Mouse (Mus musculus) liver, embryonic 16.5 days (tissue): ENCODE measurements around the gene Tppp3. TPM values are rescaled to one million over a fixed set of nuclear protein-coding genes. Genes with fewer than 3 reads are reported as not detected.

ENCODE experiments used
- ATAC-seq: fragments of 200-750 bp; cut with Nextera tagmentation; 2 replicates; pipeline ENCODE4 v1.8.0; 2017; ENCODE audit warnings: low read depth, mild to moderate bottlenecking, moderate number of reproducible peaks, moderate library complexity
- H3K27ac ChIP-seq: fragments of 300-500 bp; sonication (generic); 2 replicates; pipeline ENCODE4 v1.5.1; 2014; ENCODE audit warnings: mild to moderate bottlenecking, low read length
- H3K27me3 ChIP-seq: fragments of 300-500 bp; sonication (generic); 2 replicates; pipeline ENCODE4 v1.6.1; 2014; ENCODE audit warnings: low read depth, low read length, mixed read lengths; ENCODE audit not compliant: control insufficient read depth, insufficient read depth
- H3K36me3 ChIP-seq: fragments of 300-500 bp; sonication (generic); 2 replicates; pipeline ENCODE4 v1.6.1; 2014; ENCODE audit warnings: mild to moderate bottlenecking; ENCODE audit not compliant: control insufficient read depth, insufficient read depth
- H3K4me1 ChIP-seq: fragments of 300-500 bp; sonication (generic); 2 replicates; pipeline ENCODE4 v1.6.1; 2014; ENCODE audit warnings: low read depth, low read length, mixed read lengths; ENCODE audit not compliant: control insufficient read depth
- H3K4me2 ChIP-seq: fragments of 300-500 bp; sonication (generic); 2 replicates; pipeline ENCODE4 v1.6.1; 2014; ENCODE audit warnings: low read depth, low read length, mixed read lengths
- H3K4me3 ChIP-seq: fragments of 300-500 bp; sonication (generic); 2 replicates; pipeline ENCODE4 v1.5.1; 2014; ENCODE audit warnings: low read depth, mild to moderate bottlenecking, low read length
- H3K9ac ChIP-seq: fragments of 300-500 bp; sonication (generic); 2 replicates; pipeline ENCODE4 v1.6.1; 2014; ENCODE audit warnings: low read depth, low read length
- H3K9me3 ChIP-seq: fragments of 300-500 bp; sonication (generic); replicated peaks from 2 replicates; pipeline ENCODE4 v1.6.1; 2016; ENCODE audit warnings: low read length; ENCODE audit not compliant: control insufficient read depth
- WGBS: fragments of 180-500 bp; shearing (Covaris S2); extraction: QIAGEN DNeasy Blood & Tissue Kit; methylation state at CpG from one replicate; pipeline ENCODE4 v1.1.7; 2014; ENCODE audit not compliant: insufficient replicate concordance; 5-methylcytosine and 5-hydroxymethylcytosine counted together
- polyA plus RNA-seq: library from polyadenylated mRNA; unstranded; fragments of >200 nt; fragmentation: Nextera tagmentation; extraction: Ambion mirVana; gene quantifications from 2 replicates; pipeline ENCODE4 v1.2.1, GENCODE M21; 2015

Tppp3 gene
- polyA plus RNA-seq, 1 experiment from 2014 or later = 5.9 TPM

DNA sequence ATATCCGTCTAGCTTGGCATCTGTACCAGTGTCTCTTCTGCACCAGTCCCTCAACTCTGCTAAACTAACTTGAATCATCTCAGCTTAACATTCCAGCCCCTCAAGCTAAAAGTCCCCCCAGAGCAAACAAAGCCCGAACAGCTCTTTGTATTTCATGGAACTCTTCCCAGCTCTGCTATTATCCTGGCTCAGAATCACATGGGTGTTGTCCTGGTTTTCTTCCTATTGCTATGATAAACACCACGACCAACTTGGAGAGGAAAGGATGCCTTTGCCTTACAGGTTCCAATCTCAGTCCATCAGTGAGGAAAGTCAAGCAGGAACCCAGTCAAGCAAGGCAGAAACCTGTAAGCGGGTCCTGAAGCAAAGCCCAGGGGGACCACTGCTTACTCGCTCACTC, 37.8 kb downstream of the Tppp3 start:
- WGBS = 55% methylated on average over 5 of the region's 5 CpGs
- H3K9me3 ChIP-seq = no peaks in the 10 kb centered on the region
- H3K36me3 ChIP-seq = no peaks in the 10 kb centered on the region
- no peak overlapping the region for H3K9ac ChIP-seq
- H3K27ac ChIP-seq = no peak overlapping the region
- no peak for ATAC-seq
- no peaks in the 10 kb centered on the region for H3K4me1 ChIP-seq
- no peak overlapping the region for H3K4me2 ChIP-seq
- peaks cover 6% of the 10 kb centered on the region; the same call in 1 of the 2 replicates for H3K27me3 ChIP-seq
- H3K4me3 ChIP-seq = no peak overlapping the region

DNA sequence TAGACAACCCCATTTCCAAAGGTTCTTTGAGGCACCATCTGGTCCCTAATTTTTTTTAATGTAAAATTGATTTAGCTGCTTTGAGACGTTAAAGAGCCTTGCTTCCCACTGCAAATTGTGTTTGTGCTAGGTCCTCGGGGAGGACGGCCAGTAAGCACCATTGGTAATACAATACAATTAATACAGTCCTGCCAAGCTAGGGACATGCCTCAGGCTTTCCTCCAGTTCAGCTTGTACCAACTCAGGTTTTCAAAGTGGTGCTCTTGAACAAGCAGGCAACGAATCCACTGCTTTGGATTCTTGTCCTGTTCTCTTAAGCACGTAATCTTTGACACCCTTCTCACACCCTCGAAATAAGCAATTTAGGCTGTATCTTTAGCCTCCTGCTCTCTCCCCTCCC, 38.3 kb downstream of the Tppp3 start:
- H3K4me3 ChIP-seq = no peak overlapping the region
- H3K9ac ChIP-seq = no peak overlapping the region
- no peak for ATAC-seq
- H3K27ac ChIP-seq = no peak overlapping the region
- H3K9me3 ChIP-seq = no peaks in the 10 kb centered on the region
- H3K36me3 ChIP-seq = no peaks in the 10 kb centered on the region
- WGBS = 64% methylated on average over 6 of the region's 6 CpGs
- H3K27me3 ChIP-seq = peaks cover 6% of the 10 kb centered on the region; the same call in 1 of the 2 replicates
- no peaks in the 10 kb centered on the region for H3K4me1 ChIP-seq
- no peak overlapping the region for H3K4me2 ChIP-seq

DNA sequence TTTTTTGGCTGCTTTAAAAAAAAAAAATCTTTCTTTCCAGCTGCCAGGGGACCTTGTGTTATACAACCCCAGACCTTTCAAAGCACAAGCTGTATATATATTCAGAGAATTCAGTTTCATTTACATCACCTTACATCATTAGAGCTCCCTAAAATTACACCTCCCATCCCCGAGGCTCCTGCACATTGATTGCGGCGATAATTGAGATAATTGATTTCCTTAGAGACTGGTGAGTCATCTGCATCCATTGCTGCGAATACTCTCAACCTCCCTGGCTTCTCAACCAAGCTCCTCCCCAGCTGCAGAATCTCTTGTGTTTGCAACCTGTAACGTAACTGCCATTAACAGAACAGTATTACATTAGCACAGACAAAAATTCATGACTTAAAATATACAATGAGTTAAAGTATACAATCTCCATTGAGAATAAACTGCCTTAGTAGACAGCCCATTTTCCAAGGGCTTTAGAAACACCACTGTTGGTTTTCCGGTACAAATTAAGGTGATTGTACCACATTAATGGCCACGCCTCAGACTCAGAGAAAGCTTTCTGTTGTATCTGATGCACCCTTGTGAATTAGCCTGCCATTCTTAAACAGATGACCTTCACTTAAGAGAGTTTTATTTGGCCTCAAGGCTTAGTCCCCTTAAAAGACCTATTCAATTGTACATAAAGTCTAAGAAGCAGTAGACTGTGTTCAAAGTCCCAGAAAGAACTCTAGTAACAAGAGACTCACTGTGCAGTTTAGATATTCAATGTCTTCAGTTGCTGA, 39.4 kb downstream of the Tppp3 start:
- no peak overlapping the region for H3K4me3 ChIP-seq
- no peak overlapping the region for H3K4me2 ChIP-seq
- H3K9ac ChIP-seq = no peak overlapping the region
- ATAC-seq = no peak
- H3K4me1 ChIP-seq = no peaks in the 10 kb centered on the region
- H3K9me3 ChIP-seq = no peaks in the 10 kb centered on the region
- WGBS = 52% methylated on average over 7 of the region's 7 CpGs
- H3K36me3 ChIP-seq = no peaks in the 10 kb centered on the region
- peaks cover 6% of the 10 kb centered on the region; the same call in 1 of the 2 replicates for H3K27me3 ChIP-seq
- no peak overlapping the region for H3K27ac ChIP-seq

DNA sequence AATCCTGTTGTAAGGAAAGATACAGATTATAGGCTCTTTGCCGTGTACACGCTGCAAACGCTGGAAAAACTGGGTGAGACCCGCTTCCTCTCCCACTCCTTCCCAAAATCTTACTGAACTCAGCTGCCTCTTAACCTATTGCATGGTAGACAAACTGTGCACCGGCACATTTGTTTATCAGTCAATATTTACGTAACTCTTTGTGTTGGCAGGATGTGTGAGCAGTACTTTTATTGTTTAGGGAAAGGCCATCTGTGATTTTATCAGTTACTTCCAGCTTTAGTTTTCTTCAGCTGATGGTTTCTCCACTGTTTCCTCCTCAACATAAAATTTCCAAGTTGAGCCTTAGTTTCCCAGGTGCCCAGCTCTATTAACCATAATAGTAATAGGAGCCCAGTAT, 44.4 kb downstream of the Tppp3 start:
- no peaks in the 10 kb centered on the region for H3K4me1 ChIP-seq
- no peak overlapping the region for H3K4me2 ChIP-seq
- no peak for ATAC-seq
- no peaks in the 10 kb centered on the region for H3K27me3 ChIP-seq
- H3K4me3 ChIP-seq = no peak overlapping the region
- no peak overlapping the region for H3K9ac ChIP-seq
- no peaks in the 10 kb centered on the region for H3K36me3 ChIP-seq
- no peak overlapping the region for H3K27ac ChIP-seq
- WGBS = 31% methylated on average over 6 of the region's 6 CpGs
- no peaks in the 10 kb centered on the region for H3K9me3 ChIP-seq

DNA sequence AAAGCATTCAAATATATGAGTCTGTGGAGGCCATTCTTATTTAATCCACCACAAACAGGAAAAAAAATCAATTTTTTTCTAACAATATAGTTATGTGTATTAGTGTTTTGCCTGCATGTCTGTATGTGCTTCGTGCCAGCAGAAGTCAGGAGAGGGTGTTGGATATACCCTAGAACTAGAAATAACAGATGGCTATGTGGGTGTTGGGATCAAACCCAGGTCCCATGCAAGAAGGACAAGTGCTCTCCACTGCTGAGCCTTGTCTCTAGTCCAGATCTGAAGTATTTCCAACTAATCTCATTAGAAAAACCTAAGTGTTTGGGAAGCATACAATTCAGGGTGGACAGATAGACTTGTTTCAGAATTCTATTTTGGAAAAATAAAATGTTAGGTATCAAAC, 49.3 kb downstream of the Tppp3 start:
- no peaks in the 10 kb centered on the region for H3K4me1 ChIP-seq
- H3K27ac ChIP-seq = no peak overlapping the region
- H3K36me3 ChIP-seq = no peaks in the 10 kb centered on the region
- WGBS = 50% methylated on average over 1 of the region's 1 CpGs
- no peak overlapping the region for H3K4me2 ChIP-seq
- H3K27me3 ChIP-seq = peaks cover 3% of the 10 kb centered on the region; the same call in 1 of the 2 replicates
- ATAC-seq = no peak
- no peak overlapping the region for H3K9ac ChIP-seq
- no peak overlapping the region for H3K4me3 ChIP-seq
- H3K9me3 ChIP-seq = no peaks in the 10 kb centered on the region

DNA sequence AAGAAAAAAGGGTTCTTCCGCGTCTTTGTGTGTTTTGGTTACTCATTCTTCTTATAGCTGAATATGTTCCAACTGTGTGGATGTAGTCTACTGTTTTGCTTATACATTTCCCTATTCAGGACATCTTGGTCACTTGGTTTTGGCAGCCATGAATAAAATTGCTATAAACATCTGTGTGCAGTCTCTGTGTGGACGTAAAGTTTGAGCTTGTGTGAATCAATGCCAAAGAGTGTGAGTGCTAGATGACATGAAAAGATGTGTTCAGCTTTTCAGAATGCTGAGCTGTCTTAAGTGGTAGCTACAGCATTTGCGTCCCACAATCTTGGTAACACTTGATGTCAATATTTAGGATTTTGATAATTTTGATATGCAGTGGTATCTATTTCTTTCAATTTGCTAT, 51.5 kb downstream of the Tppp3 start:
- H3K4me3 ChIP-seq = no peak overlapping the region
- no peaks in the 10 kb centered on the region for H3K4me1 ChIP-seq
- ATAC-seq = no peak
- 79% methylated on average over 4 of the region's 4 CpGs for WGBS
- H3K9me3 ChIP-seq = no peaks in the 10 kb centered on the region
- H3K4me2 ChIP-seq = no peak overlapping the region
- peaks cover 5% of the 10 kb centered on the region; the same call in 1 of the 2 replicates for H3K27me3 ChIP-seq
- H3K9ac ChIP-seq = no peak overlapping the region
- H3K36me3 ChIP-seq = no peaks in the 10 kb centered on the region
- no peak overlapping the region for H3K27ac ChIP-seq

DNA sequence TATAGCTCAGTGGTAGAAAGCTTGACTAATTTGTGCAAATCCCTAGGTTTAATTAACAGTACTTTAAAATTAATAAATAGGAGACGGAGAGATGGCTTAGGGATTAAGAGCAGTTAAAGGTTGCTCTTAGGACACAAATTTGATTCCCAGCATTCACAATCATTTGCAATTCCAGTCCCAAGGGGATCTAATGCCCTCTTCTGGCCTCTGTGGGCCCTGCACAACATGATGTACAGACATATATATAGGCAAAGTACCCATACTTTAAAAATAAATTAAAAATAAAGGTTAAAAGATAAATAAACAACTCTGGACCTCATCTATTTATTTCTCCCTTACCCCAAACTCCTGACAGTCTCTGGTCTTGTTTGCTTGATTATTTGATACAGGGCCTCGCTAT, 52.3 kb downstream of the Tppp3 start:
- peaks cover 12% of the 10 kb centered on the region for H3K27me3 ChIP-seq
- H3K9ac ChIP-seq = no peak overlapping the region
- 66% methylated on average over 2 of the region's 2 CpGs for WGBS
- no peak overlapping the region for H3K27ac ChIP-seq
- H3K4me3 ChIP-seq = no peak overlapping the region
- no peak overlapping the region for H3K4me2 ChIP-seq
- no peaks in the 10 kb centered on the region for H3K4me1 ChIP-seq
- no peaks in the 10 kb centered on the region for H3K36me3 ChIP-seq
- H3K9me3 ChIP-seq = no peaks in the 10 kb centered on the region
- no peak for ATAC-seq

Other genes starting within 250 kb of the Tppp3 start
- gene D230025D16Rik, start 246.4 kb downstream of the Tppp3 start, polyA plus RNA-seq = 18.7 and 19.7 TPM in 2 replicates
- gene B3gnt9, start 216.4 kb downstream of the Tppp3 start, polyA plus RNA-seq = 2.1 and 2.5 TPM in 2 replicates
- 12.5 and 14.0 TPM in 2 replicates for gene Tradd, start 206.9 kb downstream of the Tppp3 start, polyA plus RNA-seq
- 1.4 TPM in 2 replicates for gene Fbxl8, start 206.9 kb downstream of the Tppp3 start, polyA plus RNA-seq
- 0.08 and 0.09 TPM in 2 replicates for gene Hsf4, start 201.7 kb downstream of the Tppp3 start, polyA plus RNA-seq
- gene Nol3, start 195.4 kb downstream of the Tppp3 start, polyA plus RNA-seq = 0.12 and 0.19 TPM in 2 replicates
- gene 4931428F04Rik, start 181.7 kb downstream of the Tppp3 start, polyA plus RNA-seq = 0.55 and 0.84 TPM in 2 replicates
- 5.9 and 6.5 TPM in 2 replicates for gene Exoc3l, start 175.4 kb downstream of the Tppp3 start, polyA plus RNA-seq
- 169 and 187 TPM in 2 replicates for gene E2f4, start 173.9 kb downstream of the Tppp3 start, polyA plus RNA-seq
- gene Elmo3, start 165.9 kb downstream of the Tppp3 start, polyA plus RNA-seq = 4.7 and 5.3 TPM in 2 replicates
- 11.1 and 12.5 TPM in 2 replicates for gene Lrrc29, start 145.2 kb downstream of the Tppp3 start, polyA plus RNA-seq
- gene Tmem208, start 145.2 kb downstream of the Tppp3 start, polyA plus RNA-seq = 81.4 and 82.0 TPM in 2 replicates
- 0.46 and 0.60 TPM in 2 replicates for gene Fhod1, start 123.6 kb downstream of the Tppp3 start, polyA plus RNA-seq
- 0.13 TPM in 2 replicates for gene Slc9a5, start 122.7 kb downstream of the Tppp3 start, polyA plus RNA-seq
- gene Plekhg4, start 98.3 kb downstream of the Tppp3 start, polyA plus RNA-seq = not detected in 2 replicates
- not detected in 2 replicates for gene Kctd19, start 58.0 kb downstream of the Tppp3 start, polyA plus RNA-seq
- 0.09 TPM in 1 of 2 replicates, not detected in the other for gene Lrrc36, start 58.0 kb downstream of the Tppp3 start, polyA plus RNA-seq
- 1.6 and 2.2 TPM in 2 replicates for gene Zdhhc1, start 25.4 kb upstream of the Tppp3 start, polyA plus RNA-seq
- 0.34 and 0.66 TPM in 2 replicates for gene Hsd11b2, start 47.2 kb upstream of the Tppp3 start, polyA plus RNA-seq
- 51.0 and 54.0 TPM in 2 replicates for gene Atp6v0d1, start 94.5 kb upstream of the Tppp3 start, polyA plus RNA-seq
- 7.3 and 8.3 TPM in 2 replicates for gene Ripor1, start 133.7 kb upstream of the Tppp3 start, polyA plus RNA-seq
- 55.3 and 57.8 TPM in 2 replicates for gene Ctcf, start 165.0 kb upstream of the Tppp3 start, polyA plus RNA-seq
- 0.13 TPM in 1 of 2 replicates, not detected in the other for gene Agrp, start 165.9 kb upstream of the Tppp3 start, polyA plus RNA-seq
- 0.33 and 0.40 TPM in 2 replicates for gene Carmil2, start 214.7 kb upstream of the Tppp3 start, polyA plus RNA-seq
- gene Acd, start 229.6 kb upstream of the Tppp3 start, polyA plus RNA-seq = 19.1 and 20.8 TPM in 2 replicates
- gene Pard6a, start 229.6 kb upstream of the Tppp3 start, polyA plus RNA-seq = 5.7 and 6.1 TPM in 2 replicates
- gene 4933405L10Rik, start 236.1 kb upstream of the Tppp3 start, polyA plus RNA-seq = not detected in 2 replicates
- 3.5 and 4.1 TPM in 2 replicates for gene Enkd1, start 236.7 kb upstream of the Tppp3 start, polyA plus RNA-seq